Mouse (Mus musculus) limb, embryonic 14.5 days (tissue): ENCODE data around the gene Sema3f. TPM values are rescaled to one million over a fixed set of nuclear protein-coding genes. Genes with fewer than 3 reads are reported as not detected.

ENCODE experiments used
- ATAC-seq: fragments of 200-750 bp; cut with Nextera tagmentation; 2 replicates; pipeline ENCODE4 v1.8.0; 2017; ENCODE audit warnings: low read depth, moderate number of reproducible peaks, moderate TSS enrichment; ENCODE audit not compliant: low FRiP score
- DNase-seq: peaks from one replicate; pipeline ENCODE4 v3.0.0-alpha.2; 2015; ENCODE audit warnings: low spot score
- H3K27ac ChIP-seq: fragments of 300-500 bp; sonication (generic); replicated peaks from 2 replicates; pipeline ENCODE4 v1.5.1; 2014; ENCODE audit warnings: low read depth, mild to moderate bottlenecking, low read length, moderate library complexity, mixed read lengths
- H3K27me3 ChIP-seq: fragments of 300-500 bp; sonication (generic); 2 replicates; pipeline ENCODE4 v1.6.1; 2014; ENCODE audit warnings: low read length, mixed read lengths; ENCODE audit not compliant: control insufficient read depth, insufficient read depth
- H3K36me3 ChIP-seq: fragments of 300-500 bp; sonication (generic); 2 replicates; pipeline ENCODE4 v1.6.1; 2014; ENCODE audit warnings: mild to moderate bottlenecking, low read length, moderate library complexity, mixed read lengths; ENCODE audit not compliant: control insufficient read depth, insufficient read depth
- H3K4me1 ChIP-seq: fragments of 300-500 bp; sonication (generic); 2 replicates; pipeline ENCODE4 v1.6.1; 2014; ENCODE audit warnings: antibody characterized with exemption, low read length, mixed read lengths; ENCODE audit not compliant: control insufficient read depth, insufficient read depth
- H3K4me2 ChIP-seq: fragments of 300-500 bp; sonication (generic); replicated peaks from 2 replicates; pipeline ENCODE4 v1.6.1; 2014; ENCODE audit warnings: low read depth, mild to moderate bottlenecking, low read length, moderate library complexity; ENCODE audit not compliant: severe bottlenecking
- H3K4me3 ChIP-seq: fragments of 300-500 bp; sonication (generic); replicated peaks from 2 replicates; pipeline ENCODE4 v1.5.1; 2014; ENCODE audit warnings: low read length
- H3K9ac ChIP-seq: fragments of 300-500 bp; sonication (generic); 2 replicates; pipeline ENCODE4 v1.6.1; 2014; ENCODE audit warnings: mild to moderate bottlenecking, low read depth, low read length, moderate library complexity; ENCODE audit not compliant: severe bottlenecking
- H3K9me3 ChIP-seq: fragments of 300-500 bp; sonication (generic); 2 replicates; pipeline ENCODE4 v1.6.1; 2016; ENCODE audit warnings: low read length; ENCODE audit not compliant: control insufficient read depth
- POLR2A ChIP-seq: fragments of 200-500 bp; IDR thresholded peaks from 2 replicates; pipeline ENCODE4 v1.8.0; 2012; ENCODE audit warnings: inconsistent platforms, mild to moderate bottlenecking, moderate library complexity, borderline replicate concordance; ENCODE audit not compliant: insufficient read depth, insufficient read length; ENCODE audit errors: extremely low read depth
- WGBS: fragments of 180-500 bp; shearing (Covaris S2); extraction: QIAGEN DNeasy Blood & Tissue Kit; methylation state at CpG from one replicate; pipeline ENCODE4 v1.1.7; 2014; 5-methylcytosine and 5-hydroxymethylcytosine counted together
- polyA plus RNA-seq, 2 experiments: library from polyadenylated mRNA; depleted of rRNA in 1 of 2; stranded (reverse) in 1 of 2; unstranded in 1 of 2; fragments of >200 nt; fragmentation: Nextera tagmentation in 1 of 2; extraction: Ambion mirVana in 1 of 2; gene quantifications; 2 replicates each; pipeline versions ENCODE4 v1.2.1 to v1.2.3; 2012 to 2014

Gene Sema3f
- polyA plus RNA-seq, 2 experiments, result 48.8 to 228 TPM

- no peak overlapping the region for H3K4me3 ChIP-seq
- no peaks in the 10 kb centered on the region for H3K27me3 ChIP-seq
- no peaks in the 10 kb centered on the region for H3K36me3 ChIP-seq
- TF ChIP-seq POLR2A, result no peak
- no peak overlapping the region for H3K4me2 ChIP-seq
- DNase-seq (no peak), ATAC-seq (no peak)
- H3K27ac ChIP-seq, result 0 out of 2 replicates have a peak overlapping the region, but pooled peaks have one; percentile 86
- H3K4me1 ChIP-seq, result peaks cover 46% of the 10 kb centered on the region
- H3K9ac ChIP-seq, result no peak overlapping the region
- H3K9me3 ChIP-seq, result no peaks in the 10 kb centered on the region
- 80% methylated on average over 2 of the region's 2 CpGs for WGBS
Observed at GRCm38 (mm10) chr9:107715632-107716031, 5.4 kb upstream of the Sema3f start.

GRCm38 (mm10) chr9:107714221-107714952 lies 4.1 kb upstream of the Sema3f start:
- Histone ChIP-seq H3K36me3 (no peaks in the 10 kb centered on the region), H3K9me3 (no peaks in the 10 kb centered on the region), H3K4me2 (peak overlapping the region; percentile 23; the same call in 1 of the 2 replicates), H3K4me3 (no peak overlapping the region), H3K27me3 (no peaks in the 10 kb centered on the region), H3K9ac (peak overlapping the region; percentile 34; the same call in 1 of the 2 replicates), H3K27ac (peak overlapping the region; percentile 86), H3K4me1 (peaks cover 52% of the 10 kb centered on the region)
- DNase-seq (peak; percentile 85), ATAC-seq (peak; percentile 71)
- no peak for TF ChIP-seq POLR2A
- WGBS, result 4% methylated on average over 12 of the region's 12 CpGs

GRCm38 (mm10) chr9:107709096-107709696 lies 1.1 kb downstream of the Sema3f start:
- H3K4me1 ChIP-seq, result peaks cover 51% of the 10 kb centered on the region
- no peak; the same call in 1 of the 2 replicates for ATAC-seq

GRCm38 (mm10) chr9:107708439-107709095 lies 1.7 kb downstream of the Sema3f start:
- peaks cover 24% of the 10 kb centered on the region for H3K36me3 ChIP-seq
- ATAC-seq (no peak), DNase-seq (no peak)
- no peaks in the 10 kb centered on the region for H3K9me3 ChIP-seq
- H3K4me3 ChIP-seq, result peak overlapping the region; percentile 90
- TF ChIP-seq POLR2A, result no peak
- H3K27ac ChIP-seq, result peak overlapping the region; percentile 90
- peak overlapping the region; percentile 87 for H3K4me2 ChIP-seq
- H3K27me3 ChIP-seq, result no peaks in the 10 kb centered on the region
- 2% methylated on average over 21 of the region's 21 CpGs for WGBS
- H3K9ac ChIP-seq, result peak overlapping the region; percentile 95
- H3K4me1 ChIP-seq, result peaks cover 50% of the 10 kb centered on the region

More at GRCm38 (mm10) chr9:107709096-107709696, 1.1 kb downstream of the Sema3f start:
- peak overlapping the region; percentile 87 for H3K4me2 ChIP-seq
- no peak for TF ChIP-seq POLR2A
- no peak for DNase-seq
- peaks cover 21% of the 10 kb centered on the region for H3K36me3 ChIP-seq
- under 1% methylated on average over 36 of the region's 55 CpGs for WGBS
- peak overlapping the region; percentile 90 for H3K27ac ChIP-seq
- H3K27me3 ChIP-seq, result no peaks in the 10 kb centered on the region
- H3K4me3 ChIP-seq, result peak overlapping the region; percentile 90
- H3K9ac ChIP-seq, result peak overlapping the region; percentile 95
- H3K9me3 ChIP-seq, result no peaks in the 10 kb centered on the region

- Histone ChIP-seq H3K27ac (peak overlapping the region; percentile 90), H3K4me2 (peak overlapping the region; percentile 87), H3K9me3 (no peaks in the 10 kb centered on the region), H3K27me3 (no peaks in the 10 kb centered on the region), H3K4me1 (peaks cover 51% of the 10 kb centered on the region), H3K4me3 (peak overlapping the region; percentile 90), H3K36me3 (peaks cover 27% of the 10 kb centered on the region), H3K9ac (peak overlapping the region; percentile 95)
- DNase-seq, result peak; percentile 74
- WGBS, result under 1% methylated on average over 17 of the region's 17 CpGs
- TF ChIP-seq POLR2A, result 0 out of 2 replicates have a peak, but pooled peaks have one; percentile 52
- peak; percentile 66 for ATAC-seq
Observed at GRCm38 (mm10) chr9:107707701-107708438, 2.4 kb downstream of the Sema3f start.
